Mouse (Mus musculus) heart, adult 2 months (tissue): ENCODE results near the gene Gadl1. TPM values are rescaled to one million over a fixed set of nuclear protein-coding genes. Genes with fewer than 3 reads are reported as not detected.

ENCODE experiments used
- DNase-seq, 2 experiments: peaks; one replicate each; pipeline ENCODE4 v3.0.0; 2021
- H3K27ac ChIP-seq: fragments of 200-600 bp; 2 replicates; pipeline ENCODE4 v1.8.1; 2022
- H3K27me3 ChIP-seq: fragments of 200-500 bp; 2 replicates; pipeline ENCODE4 v1.6.1; 2012; ENCODE audit warnings: mild to moderate bottlenecking, low read length, inconsistent platforms, mixed read lengths; ENCODE audit not compliant: control insufficient read depth, insufficient read depth
- H3K36me3 ChIP-seq: fragments of 200-500 bp; 2 replicates; pipeline ENCODE4 v1.6.1; 2012; ENCODE audit warnings: low read length, inconsistent platforms; ENCODE audit not compliant: control insufficient read depth, insufficient read depth
- H3K4me1 ChIP-seq: fragments of 200-500 bp; 2 replicates; pipeline ENCODE4 v1.6.1; 2011; ENCODE audit warnings: low read length; ENCODE audit not compliant: control insufficient read depth, insufficient read depth
- H3K4me3 ChIP-seq: fragments of 200-600 bp; 2 replicates; pipeline ENCODE4 v1.8.1; 2022
- H3K79me2 ChIP-seq: fragments of 200-500 bp; replicated peaks from 2 replicates; pipeline ENCODE4 v1.6.1; 2012; ENCODE audit warnings: mild to moderate bottlenecking, inconsistent platforms, low read length, moderate library complexity, mixed read lengths; ENCODE audit not compliant: control insufficient read depth, insufficient read depth
- H3K9ac ChIP-seq: fragments of 200-500 bp; 2 replicates; pipeline ENCODE4 v1.6.1; 2012; ENCODE audit warnings: low read depth, mild to moderate bottlenecking, control low read depth, inconsistent platforms, low read length, mixed read lengths
- CTCF ChIP-seq: fragments of 200-600 bp; IDR thresholded peaks from 2 replicates; pipeline ENCODE4 v1.8.1; 2022; ENCODE audit warnings: antibody characterized with exemption, mild to moderate bottlenecking, moderate library complexity
- EP300 ChIP-seq: fragments of 200-500 bp; IDR thresholded peaks from 2 replicates; pipeline ENCODE4 v1.6.1; 2011; ENCODE audit warnings: low read depth, low read length, control low read depth; ENCODE audit not compliant: insufficient read depth
- POLR2A ChIP-seq: fragments of 200-500 bp; IDR thresholded peaks from 2 replicates; pipeline ENCODE4 v1.6.1; 2011; ENCODE audit warnings: mild to moderate bottlenecking, low read depth, low read length, control low read depth; ENCODE audit not compliant: insufficient read depth
- WGBS: fragments of 180-500 bp; shearing (Covaris S2); methylation state at CpG from one replicate; pipeline ENCODE4 v1.1.7; 2018; 5-methylcytosine and 5-hydroxymethylcytosine counted together
- intact Hi-C: fragments of 180-260 bp; cut with DNase I; formaldehyde crosslinking; loops from one replicate; pipeline ENCODE4 v1.15.1; 2025
- polyA plus RNA-seq: library from polyadenylated mRNA; depleted of rRNA; stranded (reverse); fragments of >200 nt; gene quantifications from 2 replicates; pipeline ENCODE4 v1.2.3, GENCODE M21; 2012
- total RNA-seq, 2 experiments: library from RNA; stranded (reverse); gene quantifications; 2 replicates each; pipeline ENCODE4 v1.2.3; 2021

The Gadl1 gene
- total and polyA plus RNA-seq, 3 experiments = 0.16 TPM; not detected in 2

- no peak overlapping the region for H3K4me3 ChIP-seq
- no peaks in the 10 kb centered on the region for H3K36me3 ChIP-seq
- H3K79me2 ChIP-seq = no peaks in the 10 kb centered on the region
- WGBS = 86% methylated on average over 4 of the region's 4 CpGs
- DNase-seq = no peak
- intact Hi-C loops = no loop called here
- H3K4me1 ChIP-seq = no peaks in the 10 kb centered on the region
- no peaks in the 10 kb centered on the region for H3K27me3 ChIP-seq
- H3K27ac ChIP-seq = no peak overlapping the region
- TF ChIP-seq EP300 (no peak), POLR2A (no peak), CTCF (no peak)
- H3K9ac ChIP-seq = no peak overlapping the region
Measured at GRCm38 (mm10) chr9:116013911-116014310, 104.7 kb downstream of the Gadl1 start.

GRCm38 (mm10) chr9:116016221-116016620 is 107.0 kb downstream of the Gadl1 start:
- Histone ChIP-seq H3K27me3 (no peaks in the 10 kb centered on the region), H3K4me3 (no peak overlapping the region), H3K27ac (no peak overlapping the region), H3K36me3 (no peaks in the 10 kb centered on the region), H3K9ac (no peak overlapping the region), H3K4me1 (no peaks in the 10 kb centered on the region), H3K79me2 (no peaks in the 10 kb centered on the region)
- no peak for TF ChIP-seq POLR2A
- no peak for TF ChIP-seq EP300
- TF ChIP-seq CTCF = no peak
- no peak for DNase-seq
- WGBS = 78% methylated on average over 9 of the region's 9 CpGs
- intact Hi-C loops = no loop called here

GRCm38 (mm10) chr9:116017091-116017490 is 107.8 kb downstream of the Gadl1 start:
- TF ChIP-seq POLR2A = no peak
- no peak for TF ChIP-seq CTCF
- TF ChIP-seq EP300 = no peak
- intact Hi-C loops = no loop called here
- 82% methylated on average over 3 of the region's 3 CpGs for WGBS

GRCm38 (mm10) chr9:116018586-116018985 is 109.3 kb downstream of the Gadl1 start:
- Histone ChIP-seq H3K4me3 (no peak overlapping the region), H3K4me1 (no peaks in the 10 kb centered on the region), H3K79me2 (no peaks in the 10 kb centered on the region), H3K36me3 (no peaks in the 10 kb centered on the region), H3K27me3 (no peaks in the 10 kb centered on the region), H3K9ac (no peak overlapping the region), H3K27ac (no peak overlapping the region)
- intact Hi-C loops = no loop called here
- 86% methylated on average over 7 of the region's 7 CpGs for WGBS
- no peak for TF ChIP-seq POLR2A
- TF ChIP-seq CTCF = no peak
- no peak for DNase-seq

More at GRCm38 (mm10) chr9:116017091-116017490, 107.8 kb downstream of the Gadl1 start:
- no peaks in the 10 kb centered on the region for H3K36me3 ChIP-seq
- H3K4me1 ChIP-seq = no peaks in the 10 kb centered on the region
- H3K9ac ChIP-seq = no peak overlapping the region
- DNase-seq = no peak
- no peaks in the 10 kb centered on the region for H3K79me2 ChIP-seq
- no peak overlapping the region for H3K4me3 ChIP-seq
- no peak overlapping the region for H3K27ac ChIP-seq
- H3K27me3 ChIP-seq = no peaks in the 10 kb centered on the region

GRCm38 (mm10) chr9:116025371-116025770 is 116.1 kb downstream of the Gadl1 start:
- 80% methylated on average over 6 of the region's 6 CpGs for WGBS

GRCm38 (mm10) chr9:116029076-116029475 is 119.8 kb downstream of the Gadl1 start:
- no peak overlapping the region for H3K4me3 ChIP-seq
- H3K36me3 ChIP-seq = no peaks in the 10 kb centered on the region
- H3K27ac ChIP-seq = no peak overlapping the region
- H3K9ac ChIP-seq = no peak overlapping the region
- no peaks in the 10 kb centered on the region for H3K4me1 ChIP-seq
- intact Hi-C loops = no loop called here
- no peaks in the 10 kb centered on the region for H3K27me3 ChIP-seq
- no peak for TF ChIP-seq EP300
- TF ChIP-seq POLR2A = no peak
- no peak for TF ChIP-seq CTCF
- DNase-seq = no peak
- H3K79me2 ChIP-seq = no peaks in the 10 kb centered on the region
- 93% methylated on average over 2 of the region's 2 CpGs for WGBS

More at GRCm38 (mm10) chr9:116025371-116025770, 116.1 kb downstream of the Gadl1 start:
- no peak overlapping the region for H3K9ac ChIP-seq
- no peaks in the 10 kb centered on the region for H3K27me3 ChIP-seq
- H3K4me3 ChIP-seq = no peak overlapping the region
- intact Hi-C loops = no loop called here
- H3K36me3 ChIP-seq = no peaks in the 10 kb centered on the region
- TF ChIP-seq POLR2A (no peak), EP300 (no peak), CTCF (no peak)
- no peak for DNase-seq
- no peak overlapping the region for H3K27ac ChIP-seq
- H3K4me1 ChIP-seq = no peaks in the 10 kb centered on the region
- no peaks in the 10 kb centered on the region for H3K79me2 ChIP-seq
